Mouse (Mus musculus): ENCODE measurements around the gene Cadm1.

DNA sequence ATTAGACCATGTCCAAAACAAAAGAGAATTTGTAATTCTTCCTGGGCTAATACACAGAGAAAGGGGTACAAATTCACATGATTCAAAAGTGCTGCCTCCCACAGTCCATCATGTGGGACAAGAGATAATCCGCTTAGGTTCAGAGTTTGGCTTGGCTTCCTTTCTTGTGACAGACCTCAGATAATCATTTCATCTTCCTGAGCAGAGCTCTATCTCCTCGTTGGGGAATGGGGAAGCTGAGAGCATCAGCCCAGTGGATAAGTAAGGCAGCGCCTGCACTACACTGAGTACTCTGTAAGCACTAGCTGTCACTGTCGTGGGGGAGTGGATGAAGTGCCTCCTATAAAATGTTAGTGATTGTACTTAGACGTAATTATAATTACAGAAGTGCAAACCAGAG, 35.1 kb downstream of the Cadm1 start:
- TF ChIP-seq CTCF (IDR thresholded peaks at IDR 0.05; ENCODE audit: low read depth, low read length) (no peak), POLR2A (IDR thresholded peaks at IDR 0.05; ENCODE audit: insufficient read depth, low read length) (no peak), EP300 (IDR thresholded peaks at IDR 0.05; ENCODE audit: insufficient read depth, low read depth, low read length) (no peak)

Measured in ES-Bruce4 (cell line).